Mouse (Mus musculus) Patski (cell line): ENCODE measurements around the gene Timp3. TPM values are rescaled to one million over a fixed set of nuclear protein-coding genes. Genes with fewer than 3 reads are reported as not detected.

Experiments
- ATAC-seq: fragments of 100-300 bp; one replicate; pipeline ENCODE4 v1.8.0; 2021
- CTCF ChIA-PET: fragments of 350-600 bp; sonication (Branson Sonifier 250); formaldehyde crosslinking; loops from one replicate; lab custom pipeline; 2022; ENCODE audit warnings: inconsistent platforms; lab: Charles Lee
- POLR2A ChIA-PET: fragments of 350-600 bp; sonication (Branson Sonifier 250); formaldehyde crosslinking; loops from one replicate; lab custom pipeline; 2022; ENCODE audit warnings: antibody characterized with exemption, inconsistent platforms; lab: Charles Lee
- DNase-seq: peaks from one replicate; pipeline ENCODE4 v3.0.0-alpha.2; 2011; ENCODE audit warnings: low read depth, low spot score
- H3K27me3 ChIP-seq: fragments of 371-371 bp; one replicate; pipeline ENCODE4 v1.5.1; 2021
- CTCF ChIP-seq: fragments of 100-300 bp; IDR thresholded peaks from one replicate; pipeline ENCODE4 v1.5.1; 2021
- in situ Hi-C: fragments of 300-500 bp; cut with MboI; formaldehyde crosslinking; loops from 3 replicates; pipeline ENCODE4 v1.11.1; 2018; ENCODE audit warnings: low pct_unique_long_range_greater_than_20kb, mixed read lengths
- polyA plus RNA-seq: library from polyadenylated mRNA; unstranded; gene quantifications from one replicate; pipeline ENCODE4 v1.2.3, GENCODE M21; 2021

The Timp3 gene
- polyA plus RNA-seq, 1 experiment from 2014 or later = 554 TPM

DNA sequence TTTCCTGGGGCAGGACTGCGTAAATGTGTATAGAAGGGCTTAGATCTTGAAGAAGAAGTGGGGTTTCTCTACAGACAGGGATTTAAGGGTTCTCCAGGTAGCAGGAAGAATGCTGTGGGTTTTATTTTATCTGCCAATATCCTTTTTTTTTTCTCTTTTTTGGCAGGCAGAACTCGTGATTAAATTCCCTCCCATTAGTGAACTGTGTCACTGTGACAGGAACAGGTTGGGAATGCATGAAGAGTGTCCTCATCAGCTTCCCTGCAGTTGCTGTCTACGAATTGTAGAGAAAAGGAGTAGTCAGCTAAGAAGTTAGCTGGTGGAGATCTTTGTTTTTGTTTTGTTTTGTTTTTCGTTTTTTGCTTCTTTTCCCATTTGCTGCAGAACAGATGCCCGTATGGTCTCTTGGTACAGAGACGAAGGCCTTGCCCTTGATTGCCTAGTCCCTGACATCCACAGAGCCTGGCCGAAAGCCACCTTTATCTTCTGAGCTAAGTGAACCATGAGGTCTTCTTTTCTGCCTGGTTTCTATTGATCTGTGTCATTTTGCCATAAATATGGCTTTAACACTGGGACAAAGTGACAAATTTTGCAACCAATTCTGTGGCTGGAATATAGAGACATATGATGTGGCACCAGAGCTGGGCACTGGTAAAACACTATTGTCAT lies 58.3 kb downstream of the Timp3 start:
- H3K27me3 ChIP-seq = no peaks in the 10 kb centered on the region
- TF ChIP-seq CTCF = no peak
- ChIA-PET POLR2A (no interaction called here), CTCF (interaction anchor here (0.8 to 2.2 kb wide), 4 partner anchors 14 to 20 kb away, joined by 3 to 6 read pairs (median 4); no protein-coding TSS in a partner anchor)
- in situ Hi-C loops = no loop called here
- ATAC-seq (no peak), DNase-seq (no peak)

DNA sequence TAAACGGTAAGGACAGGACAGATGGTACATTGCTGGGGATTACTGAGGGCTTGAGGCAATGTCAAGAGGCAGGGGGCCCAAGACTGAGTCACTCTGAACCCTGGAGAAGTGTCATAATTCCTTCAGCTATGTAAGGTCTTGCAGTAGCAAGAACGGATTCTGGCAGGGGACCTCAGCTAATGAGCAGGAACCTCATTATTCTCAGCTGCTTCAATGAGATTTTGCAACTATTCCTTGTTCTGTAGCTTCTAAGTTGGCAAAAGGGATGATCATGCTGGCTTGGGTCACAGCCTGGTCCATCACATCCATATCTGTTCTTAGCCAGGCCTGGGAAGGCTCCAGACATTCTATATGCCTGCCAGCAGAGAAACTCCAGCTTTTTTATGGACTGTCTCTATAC lies 59.0 kb downstream of the Timp3 start:
- ChIA-PET CTCF (interaction anchor here (0.8 to 2.2 kb wide), 5 partner anchors 15 to 89 kb away, joined by 3 to 6 read pairs (median 3); no protein-coding TSS in a partner anchor), POLR2A (no interaction called here)
- H3K27me3 ChIP-seq = no peaks in the 10 kb centered on the region
- DNase-seq (no peak), ATAC-seq (peak; percentile 36)
- no peak for TF ChIP-seq CTCF
- in situ Hi-C loops = no loop called here

DNA sequence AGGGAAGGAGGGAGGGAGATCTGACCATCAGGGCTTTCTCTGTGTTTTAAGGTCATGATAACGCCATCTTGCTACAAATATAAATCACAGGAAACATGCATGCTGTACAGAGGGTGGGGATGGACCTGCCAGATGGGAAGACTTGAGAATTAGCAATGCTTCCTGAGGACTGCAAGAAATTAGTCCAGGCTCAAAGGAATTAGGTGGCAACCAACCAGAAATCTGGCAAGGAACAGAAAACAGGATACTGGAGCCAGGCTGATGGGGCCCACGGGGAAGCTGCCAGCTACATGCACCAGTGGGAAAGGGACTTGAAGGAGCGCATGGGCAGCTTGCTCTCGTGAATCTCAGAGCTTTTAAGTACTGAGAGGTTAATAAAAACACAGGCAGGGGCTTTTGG lies 59.5 kb downstream of the Timp3 start:
- no peaks in the 10 kb centered on the region for H3K27me3 ChIP-seq
- ChIA-PET POLR2A (no interaction called here), CTCF (interaction anchor here (0.8 to 2.2 kb wide), 5 partner anchors 10 to 88 kb away, joined by 3 to 6 read pairs (median 3); no protein-coding TSS in a partner anchor)
- in situ Hi-C loops = no loop called here
- TF ChIP-seq CTCF = no peak
- ATAC-seq (no peak), DNase-seq (no peak)

DNA sequence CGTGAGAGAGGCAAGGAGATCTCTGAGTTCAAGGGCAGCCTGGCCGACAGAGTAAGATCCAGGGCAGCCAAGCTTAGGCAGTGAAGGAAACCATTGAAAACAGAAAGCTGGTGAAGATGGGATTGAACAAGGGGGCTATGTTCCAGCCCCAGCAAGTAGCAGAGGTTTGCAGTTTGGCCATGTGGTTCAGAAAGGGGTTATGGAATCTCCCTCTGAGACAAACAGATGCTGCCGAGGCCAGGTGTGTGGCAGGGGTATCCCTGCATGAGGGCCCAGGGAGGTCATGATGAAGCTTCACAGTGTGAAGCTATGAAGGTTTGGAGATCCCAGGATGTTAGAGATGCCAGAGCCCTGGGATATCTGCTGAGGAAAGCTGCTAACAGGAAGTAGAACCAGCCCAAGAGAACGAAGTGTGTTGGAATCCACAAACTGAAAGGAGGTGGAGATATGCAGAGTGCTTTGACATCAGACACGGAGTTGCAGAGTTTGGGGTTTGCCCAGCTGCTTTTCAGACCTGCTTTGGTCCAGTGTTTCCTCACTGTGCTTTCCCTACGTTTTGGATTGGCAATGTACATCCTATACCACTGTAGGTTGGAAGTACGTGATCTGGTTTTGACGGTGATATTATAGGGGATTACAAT lies 63.6 kb downstream of the Timp3 start:
- ChIA-PET POLR2A (no interaction called here), CTCF (interaction anchor here (1.1 kb wide), 1 partner anchor 9 kb away, joined by 3 read pairs; no protein-coding TSS in a partner anchor)
- no peaks in the 10 kb centered on the region for H3K27me3 ChIP-seq
- TF ChIP-seq CTCF = no peak
- in situ Hi-C loops = no loop called here
- ATAC-seq (no peak), DNase-seq (no peak)

DNA sequence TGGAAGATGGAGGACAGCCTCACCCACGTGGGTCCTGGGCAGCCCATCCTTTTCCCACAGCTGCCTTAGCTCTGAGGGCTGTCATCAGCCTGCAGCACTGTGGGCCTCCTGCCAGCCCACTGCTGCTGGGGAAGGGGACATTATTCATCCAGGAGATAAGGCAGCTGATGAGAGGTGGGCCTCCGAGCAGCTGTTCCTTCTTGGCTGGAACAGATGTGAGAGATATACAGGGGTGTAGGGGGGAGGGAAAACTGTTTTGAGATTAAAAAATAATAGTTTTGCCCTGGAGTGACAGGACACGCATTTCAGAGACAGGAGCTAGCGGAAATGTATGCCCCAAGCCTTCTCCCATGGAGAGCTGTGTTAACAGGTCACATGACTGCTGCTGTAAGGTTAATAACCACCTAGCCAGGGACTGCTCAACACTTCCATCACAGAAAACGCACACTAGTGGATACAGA lies 65.5 kb downstream of the Timp3 start:
- DNase-seq (no peak), ATAC-seq (no peak)
- CTCF ChIA-PET = interaction anchor here (0.9 to 1.3 kb wide), 2 partner anchors 10 to 20 kb away, joined by 3 to 4 read pairs; no protein-coding TSS in a partner anchor
- TF ChIP-seq CTCF = no peak
- H3K27me3 ChIP-seq = no peaks in the 10 kb centered on the region
- in situ Hi-C loops = no loop called here
- POLR2A ChIA-PET = interaction anchor here (1.0 kb wide), 1 partner anchor 10 kb away, joined by 3 read pairs; no protein-coding TSS in a partner anchor

DNA sequence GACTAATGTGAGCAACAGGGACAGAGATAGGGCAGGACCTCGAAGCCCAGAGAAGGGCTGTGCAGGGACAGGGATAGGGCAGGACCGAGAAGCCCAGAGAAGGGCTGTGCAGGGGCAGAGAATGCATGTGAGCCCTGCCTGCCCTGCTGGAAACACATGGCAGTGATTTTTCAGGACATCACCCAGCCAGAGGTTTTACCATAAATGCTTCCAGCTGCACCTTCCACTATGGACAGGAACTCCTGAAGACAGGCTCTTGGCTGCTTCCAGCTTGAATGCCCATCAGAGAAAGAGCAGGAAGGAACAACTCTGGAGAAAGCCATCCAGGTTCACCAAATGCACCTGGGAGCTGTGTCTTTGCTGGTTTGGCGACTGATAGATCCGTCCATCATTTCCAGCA lies 67.2 kb downstream of the Timp3 start:
- in situ Hi-C loops = no loop called here
- POLR2A ChIA-PET = no interaction called here
- no peak for ATAC-seq
- DNase-seq = no peak
- TF ChIP-seq CTCF = no peak
- no peaks in the 10 kb centered on the region for H3K27me3 ChIP-seq
- CTCF ChIA-PET = no interaction called here

DNA sequence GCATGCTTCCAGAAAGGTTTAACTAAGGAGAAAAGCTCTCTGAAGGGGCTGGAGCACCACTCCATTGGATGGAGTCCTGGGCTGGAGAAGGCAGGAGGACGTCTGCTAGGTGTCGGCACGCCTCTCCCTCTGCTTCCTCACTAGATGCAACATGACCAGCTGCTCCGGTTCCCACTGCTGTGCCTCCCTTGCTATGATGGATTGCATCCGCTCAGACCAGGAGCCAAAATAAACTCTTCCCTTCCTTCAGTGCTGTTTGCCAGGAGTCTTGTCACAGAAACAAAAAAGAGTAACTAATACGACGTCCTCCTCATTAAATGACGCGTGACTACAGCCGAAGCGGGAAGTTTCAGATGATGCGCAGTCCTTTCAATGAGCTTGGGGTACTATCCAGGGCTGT lies 68.6 kb downstream of the Timp3 start:
- H3K27me3 ChIP-seq = no peaks in the 10 kb centered on the region
- CTCF ChIA-PET = interaction anchor here (1.0 to 1.5 kb wide), 4 partner anchors 9 to 69 kb away, joined by 3 to 5 read pairs (median 3); no protein-coding TSS in a partner anchor
- no peak for TF ChIP-seq CTCF
- POLR2A ChIA-PET = no interaction called here
- no peak for DNase-seq
- in situ Hi-C loops = no loop called here
- ATAC-seq = no peak

DNA sequence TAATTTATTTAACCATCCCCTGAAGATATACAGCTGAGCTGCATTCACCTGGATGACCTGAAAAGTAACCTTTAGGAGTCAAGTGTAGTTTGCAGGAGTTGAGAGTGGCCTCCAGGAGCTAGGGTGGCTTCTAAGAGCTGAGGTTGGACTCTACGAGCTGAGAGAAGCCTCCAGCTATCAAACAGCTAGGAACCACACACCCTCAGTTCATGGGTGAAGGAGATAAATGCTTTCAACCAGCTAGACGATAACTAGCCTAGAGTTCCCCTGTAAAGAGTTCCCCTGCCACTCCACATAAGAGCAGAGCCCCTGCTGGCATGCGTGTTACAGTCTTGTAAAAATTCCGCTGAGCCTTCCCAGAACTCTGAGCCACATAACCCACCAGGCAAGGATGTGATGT lies 69.2 kb downstream of the Timp3 start:
- ChIA-PET CTCF (interaction anchor here (0.6 to 1.5 kb wide), 5 partner anchors 9 to 1928 kb away, joined by 3 to 5 read pairs (median 3); no protein-coding TSS in a partner anchor), POLR2A (no interaction called here)
- TF ChIP-seq CTCF = no peak
- H3K27me3 ChIP-seq = no peaks in the 10 kb centered on the region
- no peak for DNase-seq
- in situ Hi-C loops = no loop called here
- no peak for ATAC-seq

DNA sequence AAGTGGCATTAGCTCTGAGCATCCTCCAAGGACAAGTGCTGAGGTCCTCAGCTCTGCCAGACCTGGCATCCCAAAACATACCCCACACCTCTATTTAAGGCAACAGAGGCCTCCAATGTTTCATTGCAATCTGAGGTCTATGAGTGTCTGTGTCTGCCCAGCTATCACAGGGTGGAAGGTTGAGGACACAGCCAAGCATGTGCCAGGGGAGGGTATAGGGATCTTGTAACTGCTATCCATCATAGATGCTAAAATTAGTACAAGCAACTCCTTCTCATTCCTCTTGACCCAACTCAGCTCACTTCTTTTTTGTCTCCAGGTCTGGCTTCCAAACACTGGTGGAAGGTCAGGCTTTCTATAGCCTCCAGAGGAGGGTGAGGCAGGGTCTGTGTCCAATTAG lies 71.4 kb downstream of the Timp3 start:
- CTCF ChIA-PET = interaction anchor here (0.8 kb wide), 1 partner anchor 23 kb away, joined by 3 read pairs; no protein-coding TSS in a partner anchor
- TF ChIP-seq CTCF = no peak
- no peak for DNase-seq
- in situ Hi-C loops = no loop called here
- ATAC-seq = no peak
- POLR2A ChIA-PET = interaction anchor here (0.6 kb wide), 1 partner anchor 69 kb away, joined by 3 read pairs; no protein-coding TSS in a partner anchor
- H3K27me3 ChIP-seq = no peaks in the 10 kb centered on the region

DNA sequence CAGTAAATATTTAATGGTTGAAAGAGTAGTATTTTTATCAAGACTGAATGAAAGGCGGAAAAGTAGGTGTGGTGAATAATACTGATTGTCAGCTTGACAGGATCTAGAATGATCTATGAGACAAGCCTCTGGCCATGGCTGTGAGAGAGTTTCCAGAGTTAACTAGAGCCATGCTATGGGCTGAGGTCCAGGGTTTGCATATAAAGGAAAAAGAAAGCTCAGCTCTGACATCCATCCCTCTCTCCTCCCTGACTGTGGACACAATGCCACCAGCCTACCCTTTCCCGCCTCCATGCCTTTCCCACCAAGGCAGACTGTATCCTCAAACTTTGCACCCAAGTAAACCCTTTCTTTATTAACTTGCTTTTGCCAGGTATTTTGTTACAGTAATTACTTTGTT lies 73.9 kb downstream of the Timp3 start:
- ChIA-PET CTCF (interaction anchor here (2.0 kb wide), 1 partner anchor 15 kb away, joined by 6 read pairs; no protein-coding TSS in a partner anchor), POLR2A (no interaction called here)
- ATAC-seq (no peak), DNase-seq (no peak)
- in situ Hi-C loops = no loop called here
- H3K27me3 ChIP-seq = no peaks in the 10 kb centered on the region
- no peak for TF ChIP-seq CTCF
